Mouse (Mus musculus) cerebellum, adult 2 months (tissue): ENCODE data around the gene Stx5a.

Source experiments
- CTCF ChIP-seq: fragments of 200-500 bp; IDR thresholded peaks from 2 replicates; pipeline ENCODE4 v1.5.1; 2011; ENCODE audit warnings: low read depth, mild to moderate bottlenecking, control low read depth, low read length, moderate library complexity, borderline replicate concordance; ENCODE audit not compliant: insufficient read depth
- POLR2A ChIP-seq: fragments of 200-500 bp; IDR thresholded peaks from 2 replicates; pipeline ENCODE4 v1.6.1; 2011; ENCODE audit warnings: low read length, control low read depth, borderline replicate concordance; ENCODE audit not compliant: insufficient read depth

DNA sequence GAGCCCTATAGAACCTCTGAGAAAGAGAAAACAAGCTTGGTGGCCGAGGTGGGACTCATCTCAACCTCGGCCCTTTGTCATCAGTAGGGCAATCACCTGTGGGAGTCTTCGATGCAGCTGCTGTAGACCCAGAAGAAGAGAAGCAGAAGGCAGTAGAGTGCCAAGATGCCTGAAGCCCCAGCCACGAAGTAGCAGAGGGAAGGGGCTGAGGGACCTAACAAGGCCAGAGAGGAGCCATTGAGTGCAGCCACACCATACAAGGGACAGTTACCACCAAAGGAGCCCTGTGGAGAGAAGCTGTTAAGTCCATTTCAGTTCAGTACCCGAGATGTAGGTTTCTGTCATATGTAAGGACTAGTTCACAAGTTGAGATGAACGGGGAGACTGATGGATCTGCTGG is 32.2 kb downstream of the Stx5a start:
- TF ChIP-seq CTCF (no peak), POLR2A (no peak)
